Comparison of ENCODE assay signal across 8 mouse cellular contexts in the genomic region with DNA sequence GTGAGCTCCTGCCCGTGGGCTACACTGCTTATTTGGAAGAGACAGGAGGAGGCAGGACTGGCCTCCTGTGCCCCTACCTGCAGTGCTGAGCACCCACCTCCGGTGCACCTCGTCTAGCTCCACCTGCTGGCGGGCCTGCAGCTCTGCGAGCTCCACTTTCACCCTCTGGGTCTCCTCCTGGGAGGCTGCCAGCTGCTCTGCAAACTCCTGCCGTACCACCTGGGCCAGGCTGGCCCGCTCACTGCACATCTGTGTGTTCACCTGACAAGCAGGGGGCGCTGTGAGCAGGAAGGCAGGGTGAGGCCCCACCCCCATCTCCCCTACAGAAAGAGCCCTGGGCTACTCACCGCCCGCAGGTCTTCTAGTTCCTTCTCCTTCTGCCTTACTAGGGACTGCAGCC. TPM values are rescaled to one million over a fixed set of nuclear protein-coding genes. Genes with fewer than 3 reads are reported as not detected.
DNase-seq lines count a peak whose midpoint lies in the region; ATAC-seq lines count a peak whose summit lies in the region.

No protein-coding gene starts in this region.

- peaks cover 26% of the 10 kb centered on the region; the same call in 1 of the 2 replicates for H3K4me1 ChIP-seq in forebrain, embryonic 10.5 days
- H3K4me1 ChIP-seq in forebrain, embryonic 13.5 days, result no peaks in the 10 kb centered on the region

- 0 out of 2 replicates have a peak overlapping the region, but pooled peaks have one; percentile 11 for H3K4me3 ChIP-seq in forebrain, embryonic 10.5 days
- no peak overlapping the region for H3K4me3 ChIP-seq in forebrain, embryonic 13.5 days

- H3K27me3 ChIP-seq in forebrain, embryonic 10.5 days (ENCODE audit: poor library complexity, severe bottlenecking), result no peaks in the 10 kb centered on the region
- H3K27me3 ChIP-seq in forebrain, embryonic 13.5 days, result no peaks in the 10 kb centered on the region
- no peaks in the 10 kb centered on the region for H3K27me3 ChIP-seq in splenic B cell, adult 2 months (ENCODE audit: control insufficient read depth, insufficient read depth, low read length, poor library complexity, severe bottlenecking)

- no peak for DNase-seq in forebrain, embryonic 10.5 days (ENCODE audit: extremely low spot score, low spot score)
- DNase-seq in A20 (ENCODE audit: low read depth, low spot score), result peak; percentile 85
- peak; percentile 13 for DNase-seq in c-Kit-positive CD71-positive TER-119-positive erythroid progenitor cells, embryonic 14.5 days (ENCODE audit: low spot score)
- peak; percentile 36 for DNase-seq in gastrocnemius, postnatal 25 days
- DNase-seq in kidney, adult 8-10 months, result peak; percentile 57 to 60
- DNase-seq in lung, postnatal 14 days, result peak; percentile 74
- peak; percentile 58 for DNase-seq in splenic B cell, adult 2 months (ENCODE audit: low read depth, low spot score)

- ATAC-seq in forebrain, embryonic 13.5 days, result no peak

- H3K9me3 ChIP-seq in forebrain, embryonic 10.5 days, result no peaks in the 10 kb centered on the region
- H3K9me3 ChIP-seq in forebrain, embryonic 13.5 days (replicated peaks), result no peaks in the 10 kb centered on the region

- H3K4me2 ChIP-seq in forebrain, embryonic 13.5 days, result no peak overlapping the region

- H3K9ac ChIP-seq in forebrain, embryonic 13.5 days, result no peak overlapping the region

- 32% methylated on average over 10 of the region's 10 CpGs for WGBS in forebrain, embryonic 10.5 days
- 34% methylated on average over 10 of the region's 10 CpGs for WGBS in forebrain, embryonic 13.5 days

- H3K36me3 ChIP-seq in forebrain, embryonic 10.5 days (replicated peaks), result peaks cover 78% of the 10 kb centered on the region
- H3K36me3 ChIP-seq in forebrain, embryonic 13.5 days (ENCODE audit: poor library complexity, severe bottlenecking), result peaks cover 72% of the 10 kb centered on the region
- H3K36me3 ChIP-seq in splenic B cell, adult 2 months (ENCODE audit: control insufficient read depth, insufficient read depth, low read length, poor library complexity, severe bottlenecking), result no peaks in the 10 kb centered on the region

- H3K27ac ChIP-seq in forebrain, embryonic 10.5 days, result 0 out of 2 replicates have a peak overlapping the region, but pooled peaks have one; percentile 27
- H3K27ac ChIP-seq in forebrain, embryonic 13.5 days, result no peak overlapping the region

RNA-seq across cellular contexts. Expression of a gene that starts 18.3 kb away (rescaled TPM):
- 1.5 and 1.8 TPM in 2 replicates for polyA plus RNA-seq in forebrain, embryonic 10.5 days (2016; fragmentation: Nextera tagmentation; extraction: Ambion mirVana)
- polyA plus RNA-seq in forebrain, embryonic 13.5 days (2015; fragmentation: Nextera tagmentation; extraction: Ambion mirVana), result 6.8 and 8.4 TPM in 2 replicates
- total RNA-seq in gastrocnemius, postnatal 25 days (2021), result 1 to 10 TPM; 4.8 to 4.9 TPM

RNA-seq across cellular contexts. Expression of a gene that starts 21.3 kb away (rescaled TPM):
- 41.4 and 42.5 TPM in 2 replicates for polyA plus RNA-seq in forebrain, embryonic 10.5 days (2016; fragmentation: Nextera tagmentation; extraction: Ambion mirVana)
- polyA plus RNA-seq in forebrain, embryonic 13.5 days (2015; fragmentation: Nextera tagmentation; extraction: Ambion mirVana), result 26.9 and 28.8 TPM in 2 replicates
- 1 to 10 TPM; 5.1 to 7.2 TPM for total RNA-seq in gastrocnemius, postnatal 25 days (2021)

RNA-seq across cellular contexts. Expression of a gene that starts 33.2 kb away (rescaled TPM):
- polyA plus RNA-seq in forebrain, embryonic 10.5 days (2016; fragmentation: Nextera tagmentation; extraction: Ambion mirVana), result 17.7 and 20.6 TPM in 2 replicates
- 18.0 and 19.0 TPM in 2 replicates for polyA plus RNA-seq in forebrain, embryonic 13.5 days (2015; fragmentation: Nextera tagmentation; extraction: Ambion mirVana)
- 1 to 10 TPM; 5.2 to 5.5 TPM for total RNA-seq in gastrocnemius, postnatal 25 days (2021)

RNA-seq across cellular contexts. Expression of a gene that starts 33.4 kb away (rescaled TPM):
- 87.4 and 97.7 TPM in 2 replicates for polyA plus RNA-seq in forebrain, embryonic 10.5 days (2016; fragmentation: Nextera tagmentation; extraction: Ambion mirVana)
- polyA plus RNA-seq in forebrain, embryonic 13.5 days (2015; fragmentation: Nextera tagmentation; extraction: Ambion mirVana), result 59.2 and 60.5 TPM in 2 replicates
- 10 to 100 TPM; 30.9 to 39.5 TPM for total RNA-seq in gastrocnemius, postnatal 25 days (2021)
